Mouse (Mus musculus) regulatory T cell (primary cell): Measurements from ENCODE around the gene Rnf212b.
"Not testable (repeated sequence)": the region's sequence is repeated elsewhere in the genome, so short reads cannot be mapped to it uniquely, and the experiment has no call there.

Experiments used
- in situ Hi-C: fragments of 300-600 bp; cut with MboI, MseI; formaldehyde crosslinking; loops from one replicate; pipeline ENCODE4 v1.15.1; 2025; ENCODE audit warnings: high pct_unique_total_duplicates

Gene Rnf212b

DNA sequence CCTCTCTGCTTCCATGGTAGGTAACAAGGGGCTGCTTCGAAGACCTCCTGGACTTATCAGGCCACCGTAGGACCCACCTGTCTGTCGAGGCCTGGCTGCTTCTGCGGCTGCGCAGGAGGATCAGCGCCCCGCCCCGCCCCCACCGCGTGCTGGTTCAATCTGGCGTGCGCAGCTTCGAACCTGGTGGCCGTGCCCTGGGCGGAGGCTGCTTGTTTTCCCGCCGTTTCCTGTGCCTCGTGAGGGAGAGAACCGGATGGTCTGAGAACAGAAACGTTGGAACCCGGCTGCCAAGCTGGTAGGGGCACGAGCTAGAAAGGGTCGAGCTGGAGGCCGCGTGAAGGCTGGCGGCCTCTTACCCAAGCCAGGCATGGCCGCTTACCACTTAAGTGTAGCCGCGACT, at the start of gene Rnf212b:
Gene Rnf212b (plus strand): TSS at position 151 of the 400 bp plus-strand sequence.
- in situ Hi-C loops = no loop called here

DNA sequence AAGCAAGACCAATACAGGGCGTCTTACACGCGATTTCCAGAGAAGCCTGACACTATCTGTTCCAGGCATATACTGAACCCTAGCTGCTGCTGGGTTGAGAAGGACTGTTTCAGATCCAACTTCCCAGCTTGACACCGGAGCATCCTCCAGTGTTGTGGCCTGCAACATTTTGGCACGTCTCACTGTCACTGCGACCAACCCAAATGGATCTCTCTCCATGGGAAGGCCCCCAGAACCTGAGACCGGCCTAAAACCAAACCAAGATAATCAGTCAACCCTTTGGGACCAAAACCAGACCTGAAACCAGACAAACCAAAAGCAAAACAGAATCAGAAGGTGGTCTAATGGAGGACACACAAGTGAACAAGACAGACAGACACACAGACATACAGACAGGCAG, 47.0 kb upstream of the Rnf212b start:
- in situ Hi-C loops = not testable (repeated sequence)

DNA sequence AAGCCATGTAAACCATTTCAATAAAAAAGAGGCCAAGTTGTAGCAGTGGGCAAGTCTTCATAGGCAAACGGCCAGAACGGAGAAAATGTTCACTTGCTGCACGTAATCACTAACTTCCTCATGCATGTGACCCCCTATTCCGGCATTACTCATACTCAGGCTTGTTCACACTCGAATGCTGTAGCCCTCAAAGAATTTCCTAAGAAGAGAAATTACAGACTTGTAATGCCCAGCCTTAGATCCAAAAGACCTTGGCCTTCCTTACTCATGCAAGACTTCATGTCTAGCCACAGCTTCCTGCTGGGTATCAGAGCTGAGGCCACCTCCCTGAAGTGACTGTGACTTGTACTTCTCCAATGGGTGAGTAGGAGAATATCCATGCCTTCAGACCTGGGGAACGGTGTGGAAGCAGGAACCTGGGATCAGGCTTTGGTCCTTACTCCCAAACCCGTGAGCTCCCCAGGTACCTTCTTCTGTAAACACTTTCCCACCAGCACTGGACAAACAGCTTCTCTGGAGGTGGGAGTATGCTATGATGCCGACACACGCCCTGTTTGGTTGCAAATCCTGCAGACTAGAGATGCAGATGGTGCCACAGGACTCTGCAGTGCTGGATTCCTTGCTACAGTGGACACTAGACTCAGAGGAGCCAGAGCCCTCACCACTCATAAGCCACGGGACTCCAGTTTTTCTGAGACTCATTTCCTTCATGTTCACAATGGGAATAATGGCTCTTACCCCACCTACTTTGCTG, 45.5 kb upstream of the Rnf212b start:
- in situ Hi-C loops = no loop called here

DNA sequence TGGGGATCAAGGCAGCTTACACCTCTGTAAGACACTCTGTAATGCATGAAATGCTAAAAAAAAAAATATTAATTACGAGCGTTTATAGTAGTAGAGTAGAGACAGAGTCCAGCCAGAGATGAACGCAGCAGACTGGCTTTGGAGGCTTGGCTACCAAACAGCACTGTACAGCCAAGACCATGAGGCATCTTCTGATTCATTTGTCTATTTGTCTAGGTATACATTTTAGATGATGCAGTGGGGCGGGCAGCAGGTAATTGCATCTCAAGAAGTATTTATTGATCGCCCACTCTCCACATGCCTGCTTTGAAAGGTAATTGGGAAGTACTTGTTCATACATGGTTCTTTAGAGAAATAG, 44.9 kb upstream of the Rnf212b start:
- in situ Hi-C loops = no loop called here

DNA sequence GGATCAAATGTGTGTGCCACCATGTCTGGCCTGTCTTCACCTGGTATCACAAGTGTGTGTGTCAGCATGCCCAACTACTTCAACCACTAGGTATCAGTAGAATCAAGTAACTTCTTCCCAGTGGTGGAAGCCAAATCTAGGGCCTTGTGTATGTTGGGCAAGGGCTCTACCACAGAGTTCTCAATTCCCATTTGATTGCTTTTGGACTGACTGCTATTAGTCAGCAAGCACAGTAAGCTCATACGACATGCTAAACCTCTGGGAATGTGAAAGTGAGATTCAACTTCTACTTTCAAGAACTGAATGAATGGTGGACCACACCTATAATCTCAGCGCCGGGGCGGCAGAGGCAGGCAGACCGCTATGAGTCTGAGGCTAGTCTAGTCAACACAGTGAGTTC, 43.6 kb upstream of the Rnf212b start:
- in situ Hi-C loops = no loop called here

DNA sequence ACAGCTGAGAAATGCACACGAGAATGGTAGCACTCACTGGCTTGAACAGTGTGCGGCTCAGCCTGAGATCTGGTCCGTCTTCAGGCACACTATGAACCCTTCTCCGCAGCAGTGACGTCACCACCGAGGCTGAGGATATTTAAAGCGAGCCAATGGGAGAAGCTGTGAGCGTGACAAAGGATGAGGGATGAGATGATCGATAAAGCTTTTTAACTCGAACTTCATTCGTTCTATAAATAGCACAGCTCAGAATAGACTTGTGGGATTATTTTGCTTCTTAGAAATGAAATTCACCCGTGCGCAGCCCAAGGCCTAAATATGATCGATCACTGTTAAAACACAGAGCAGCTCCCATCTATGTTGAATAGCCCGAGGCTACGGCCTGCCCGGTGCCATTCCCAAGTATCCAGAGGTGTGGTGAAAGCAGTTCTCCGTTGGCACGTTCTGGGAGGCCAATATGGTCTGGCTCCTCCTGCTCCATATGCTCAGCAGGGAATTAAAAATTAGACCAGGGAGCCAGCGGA, 41.5 kb upstream of the Rnf212b start:
- in situ Hi-C loops = no loop called here

DNA sequence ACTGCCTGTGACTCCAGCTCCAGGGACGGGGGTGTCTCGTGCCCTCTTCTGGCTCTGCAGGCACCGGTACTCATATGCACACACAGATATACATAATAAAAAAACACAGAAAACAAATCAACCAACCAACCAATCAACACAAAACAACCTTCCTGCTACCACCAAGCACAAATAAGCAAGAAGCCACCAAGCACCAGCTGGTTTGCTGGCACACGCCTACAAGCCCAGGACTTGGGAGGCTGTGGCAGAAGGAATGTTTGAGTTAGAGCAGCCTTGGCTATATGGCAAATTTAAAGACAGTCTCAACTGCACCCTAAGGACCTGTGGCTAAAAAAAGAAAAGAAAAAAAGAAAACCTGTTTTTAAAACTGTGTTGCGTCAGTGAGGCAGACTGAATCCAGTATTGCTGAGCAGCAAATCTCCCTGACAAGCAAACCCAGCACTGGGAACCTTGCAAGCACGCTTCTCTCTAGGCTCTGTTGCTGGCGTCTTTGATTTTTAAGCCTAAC, 38.4 kb upstream of the Rnf212b start:
- in situ Hi-C loops = no loop called here

DNA sequence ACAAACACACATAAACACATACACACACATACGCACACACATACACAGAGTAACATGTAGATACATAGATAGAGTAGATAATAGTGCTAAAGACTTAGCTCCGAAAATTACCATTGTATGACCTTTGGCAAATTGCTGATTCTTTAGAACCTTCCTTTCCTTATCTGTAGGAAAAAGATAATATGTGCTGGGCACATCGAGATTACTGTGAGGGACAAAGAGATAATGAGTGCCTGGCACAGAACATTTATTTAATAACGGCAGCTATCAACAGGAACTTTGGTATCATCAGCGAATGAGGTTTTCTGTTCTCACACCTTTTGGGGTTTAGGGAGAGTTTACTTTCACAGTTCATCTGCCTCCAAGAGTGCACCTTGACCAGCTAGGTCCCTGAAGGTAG, 37.2 kb upstream of the Rnf212b start:
- in situ Hi-C loops = no loop called here

DNA sequence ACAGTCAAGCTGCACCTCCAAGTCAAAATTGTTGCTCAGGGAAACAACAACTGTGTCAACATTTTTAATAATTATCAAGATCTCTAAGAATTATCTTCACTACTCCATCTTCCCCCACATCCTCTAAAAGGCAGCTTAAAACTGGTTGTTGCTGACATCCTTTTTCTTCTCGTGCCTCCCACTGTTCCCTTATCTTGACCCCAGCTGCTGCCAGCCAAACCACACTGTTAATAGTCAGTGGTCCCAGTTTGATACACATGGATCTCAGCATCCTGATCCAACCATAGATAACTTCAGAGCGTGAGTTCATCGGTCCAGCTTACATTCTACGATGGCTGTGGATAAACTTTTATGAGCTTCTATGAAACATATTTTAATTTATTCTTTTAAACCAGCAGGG, 36.0 kb upstream of the Rnf212b start:
- in situ Hi-C loops = no loop called here

DNA sequence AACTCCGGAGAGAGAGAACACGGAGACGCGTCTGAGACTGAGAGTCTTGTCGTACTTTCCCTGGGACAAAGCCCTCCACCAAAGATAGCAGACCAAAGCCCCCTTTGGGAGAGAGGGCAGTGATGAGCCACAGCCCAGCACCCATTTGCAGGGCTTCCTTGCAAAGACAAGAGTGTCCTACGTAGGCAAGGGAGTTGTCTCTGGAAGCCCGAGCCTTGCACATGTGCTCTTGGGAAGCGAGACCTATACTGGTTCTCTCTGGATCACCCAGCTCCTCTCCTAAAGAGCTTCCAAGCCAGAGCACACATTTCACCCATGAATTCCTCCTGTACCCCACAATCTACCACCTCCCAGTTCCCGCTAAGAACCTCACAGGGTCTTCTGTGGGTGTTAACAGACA, 33.9 kb upstream of the Rnf212b start:
- in situ Hi-C loops = loop anchor here (10.0 kb wide), 1 partner anchor 65 kb away; the partner anchor contains the start of gene Cebpe

DNA sequence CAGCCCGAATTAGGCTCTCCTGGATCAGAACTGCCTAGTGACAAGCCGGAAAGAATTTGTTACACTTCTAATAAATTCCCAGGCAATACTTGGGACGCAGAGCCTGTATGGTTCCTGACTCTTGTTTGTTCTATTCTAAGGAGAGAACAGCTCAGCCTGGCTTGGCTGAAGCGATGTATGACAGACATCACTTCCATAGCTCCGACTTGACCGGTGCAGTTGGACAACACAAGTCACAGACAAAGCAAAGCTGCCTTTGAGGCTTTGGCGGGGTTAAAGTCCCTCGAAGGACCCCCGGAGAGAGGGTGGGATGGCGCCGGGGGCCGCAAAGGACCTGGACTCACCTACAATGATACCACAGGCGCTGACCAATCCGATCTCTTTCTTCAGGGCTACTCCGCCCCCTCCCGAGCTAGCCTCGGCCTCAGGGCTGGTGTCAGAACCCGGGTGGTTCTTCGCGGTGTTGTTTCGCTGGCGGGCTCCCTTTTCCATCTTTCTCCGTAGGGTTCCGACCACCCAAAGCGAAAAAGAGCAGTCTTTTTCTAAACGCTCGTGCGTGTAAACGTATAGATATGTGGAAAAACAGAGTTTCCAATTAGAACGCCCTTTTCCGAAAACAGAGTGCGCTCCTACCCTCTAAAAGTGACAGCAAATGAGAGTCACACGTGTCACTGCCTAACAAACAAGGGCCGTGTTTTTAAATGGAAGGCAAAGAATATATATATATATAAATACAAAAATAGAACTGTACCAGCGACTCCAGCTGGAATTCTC, 32.9 kb upstream of the Rnf212b start:
- in situ Hi-C loops = loop anchor here (10.0 kb wide), 1 partner anchor 66 kb away; the partner anchor contains the start of gene Cebpe

DNA sequence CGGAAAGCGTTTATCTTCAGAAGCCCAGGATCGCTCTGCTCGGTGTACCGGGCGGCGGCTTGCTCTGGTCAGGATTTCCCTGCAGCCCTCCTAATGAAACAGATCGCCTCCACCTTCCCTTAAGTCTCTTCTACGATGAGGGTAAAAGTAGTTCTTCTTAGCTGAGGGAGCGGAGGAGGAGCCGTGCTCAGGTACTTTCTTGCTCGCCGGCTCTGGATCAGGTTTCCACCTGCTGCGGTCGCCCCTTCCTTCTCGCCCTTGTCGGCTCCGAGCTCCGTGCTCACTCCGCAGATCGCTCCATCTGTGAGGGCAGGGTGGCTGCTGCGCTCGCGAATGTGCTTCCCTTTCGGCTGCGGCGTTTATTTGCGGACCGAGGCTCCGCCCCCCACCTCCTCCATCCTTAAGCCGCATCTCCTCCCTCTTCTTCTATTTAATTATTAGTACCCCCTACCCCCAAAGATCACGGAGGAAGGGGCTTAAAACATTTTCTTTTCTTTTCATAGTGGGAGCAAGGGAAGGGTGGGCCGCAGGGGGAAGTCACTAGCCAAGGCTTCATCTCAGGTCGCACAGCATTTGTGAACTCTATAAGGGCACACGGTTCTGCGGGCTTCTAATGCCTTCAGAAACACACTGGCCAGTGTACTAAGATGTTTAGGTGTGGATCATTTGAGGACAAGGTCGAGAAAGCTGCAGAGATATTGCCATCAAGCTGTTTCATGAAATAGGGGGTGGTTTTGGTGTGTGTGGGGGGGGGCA, 32.2 kb upstream of the Rnf212b start, which contains the start of gene Slc7a8:
Gene Slc7a8 (minus strand): TSS at position 337 of the 756 bp plus-strand sequence.
- in situ Hi-C loops = loop anchor here (10.0 kb wide), 1 partner anchor 67 kb away; the partner anchor contains the start of gene Cebpe

DNA sequence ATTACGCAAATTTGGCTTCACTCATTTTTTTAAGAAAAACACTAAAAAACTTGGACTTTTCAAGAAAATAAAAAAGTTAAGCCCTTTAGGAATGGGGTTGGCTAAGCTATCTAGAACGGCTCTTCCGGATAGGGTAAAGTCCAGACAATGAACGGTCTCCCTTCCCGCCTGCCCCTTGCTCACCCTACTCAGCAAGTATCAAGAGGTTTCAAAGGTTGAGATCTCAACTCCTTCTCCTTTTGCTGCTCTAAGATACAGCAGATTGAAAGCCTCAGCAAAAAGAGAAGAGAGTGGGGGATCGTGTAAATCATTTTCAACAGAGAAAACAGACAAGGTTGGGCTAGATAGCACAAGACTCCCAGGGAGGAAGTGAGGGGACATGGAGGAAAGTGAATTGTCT, 31.0 kb upstream of the Rnf212b start:
- in situ Hi-C loops = loop anchor here (10.0 kb wide), 1 partner anchor 68 kb away; the partner anchor contains the start of gene Cebpe

DNA sequence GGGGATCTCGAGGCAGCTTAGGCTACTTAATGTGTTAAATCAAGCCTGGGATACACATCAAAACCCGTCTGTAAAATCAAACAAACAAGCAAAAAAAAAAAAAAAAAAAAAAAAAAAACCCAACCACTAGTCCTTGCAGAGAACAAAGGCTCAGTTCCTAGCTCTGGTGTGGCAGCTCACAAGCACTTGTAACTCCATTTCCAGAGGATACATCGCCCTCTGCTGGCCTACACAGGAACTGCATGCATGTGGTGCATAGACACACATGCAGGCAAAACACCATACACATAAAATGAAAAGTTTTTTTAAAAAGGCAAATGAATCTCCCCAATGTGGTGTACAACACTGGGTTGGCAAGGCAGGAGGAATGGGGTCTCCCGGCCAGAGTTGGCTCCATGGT, 28.0 kb upstream of the Rnf212b start:
- in situ Hi-C loops = loop anchor here (10.0 kb wide), 1 partner anchor 71 kb away; the partner anchor contains the start of gene Cebpe

DNA sequence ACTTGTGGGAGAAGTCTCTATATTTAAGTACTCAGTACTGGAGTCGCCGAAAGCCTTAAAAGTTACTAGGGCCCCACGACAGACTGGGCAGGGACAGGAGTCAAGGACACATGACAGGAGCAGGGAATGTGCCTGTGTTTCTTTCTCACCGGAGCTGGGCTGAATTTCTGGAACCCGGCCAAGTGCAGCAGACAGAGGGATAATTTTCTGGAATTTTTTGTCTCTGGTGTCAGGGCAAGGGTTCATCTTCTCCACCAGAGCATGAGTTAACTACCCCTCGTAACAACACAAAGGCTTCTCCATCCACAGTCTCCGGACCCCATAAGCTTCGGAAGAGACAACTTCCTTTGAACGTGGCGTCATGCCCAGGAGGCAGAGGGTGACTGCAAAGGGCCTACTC, 27.5 kb upstream of the Rnf212b start:
- in situ Hi-C loops = loop anchor here (10.0 kb wide), 1 partner anchor 72 kb away; the partner anchor contains the start of gene Cebpe

DNA sequence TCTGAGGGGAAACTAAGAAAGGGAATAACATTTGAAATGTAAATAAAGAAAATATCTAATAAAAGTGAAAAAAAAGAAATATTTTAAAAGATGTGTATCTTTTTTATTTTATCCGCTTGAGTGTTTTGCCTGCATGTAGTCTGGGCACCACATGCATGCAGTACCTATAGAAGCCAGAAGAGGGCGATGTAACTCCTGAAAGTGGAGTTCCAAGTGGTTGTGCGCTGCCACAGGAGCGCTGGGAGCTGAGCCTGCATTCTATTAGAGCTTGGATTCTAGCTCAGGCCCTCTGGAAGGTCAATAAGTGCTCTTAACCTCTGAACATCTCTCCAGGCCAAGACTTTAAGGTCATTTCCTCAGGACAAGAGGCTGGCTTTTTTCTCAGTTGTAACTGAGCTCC, 26.7 kb upstream of the Rnf212b start:
- in situ Hi-C loops = loop anchor here (10.0 kb wide), 1 partner anchor 72 kb away; the partner anchor contains the start of gene Cebpe

DNA sequence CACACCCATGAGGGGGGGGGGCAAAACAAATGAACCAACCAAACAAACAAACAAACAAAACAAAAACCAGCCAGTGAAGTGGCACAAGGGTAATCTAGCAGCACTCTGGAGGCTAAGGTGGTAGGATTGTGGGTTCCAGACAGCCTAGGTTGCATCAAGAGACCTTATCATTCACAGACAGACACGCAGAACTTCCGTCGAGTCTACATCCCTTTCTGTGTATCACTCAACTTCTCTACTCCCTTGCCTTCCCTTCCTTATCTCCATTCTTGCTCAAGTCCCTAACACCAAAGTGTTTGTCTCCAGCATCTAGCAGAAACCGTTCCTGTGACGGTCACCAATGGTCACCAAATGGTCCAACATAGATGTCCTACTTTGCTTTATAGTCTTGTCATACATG, 25.7 kb upstream of the Rnf212b start:
- in situ Hi-C loops = loop anchor here (10.0 kb wide), 1 partner anchor 73 kb away; the partner anchor contains the start of gene Cebpe

DNA sequence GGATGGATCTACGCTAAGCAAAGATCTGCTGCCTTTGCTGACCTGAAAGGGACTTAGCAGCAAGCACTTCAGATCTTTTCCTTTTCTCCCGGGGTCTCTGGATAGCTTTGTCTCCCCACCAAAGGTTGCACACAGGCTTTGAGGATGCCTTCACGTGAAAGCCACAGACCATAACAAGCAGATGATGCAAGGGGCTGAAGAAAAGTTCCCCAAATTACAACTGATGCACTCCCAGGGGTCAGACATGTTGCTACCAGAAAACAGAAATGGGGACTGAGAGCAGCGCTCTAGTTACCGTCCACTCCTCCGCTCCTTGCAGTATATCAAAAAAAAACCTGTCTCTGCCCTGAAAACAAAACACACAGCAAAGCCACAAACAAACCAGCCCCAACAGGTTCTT, 21.8 kb upstream of the Rnf212b start:
- in situ Hi-C loops = no loop called here

DNA sequence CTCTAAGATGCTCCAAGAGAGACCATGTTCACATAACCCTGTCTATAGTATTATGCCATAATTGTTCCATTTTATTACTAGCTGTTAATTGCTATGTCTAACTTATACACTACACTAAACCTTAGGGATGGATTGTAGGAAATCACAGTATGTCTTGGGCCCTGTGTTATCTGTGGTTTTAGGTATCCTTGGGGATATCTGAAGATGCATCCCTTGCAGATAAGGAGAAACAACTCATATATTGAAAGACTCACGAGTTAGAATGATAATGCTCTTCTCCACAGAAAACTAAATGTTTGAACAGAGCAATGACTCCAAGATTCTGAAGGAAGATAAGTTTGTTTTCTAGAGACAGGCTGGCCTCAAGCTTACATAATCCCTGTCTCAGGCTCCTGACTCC, 20.6 kb upstream of the Rnf212b start:
- in situ Hi-C loops = no loop called here

DNA sequence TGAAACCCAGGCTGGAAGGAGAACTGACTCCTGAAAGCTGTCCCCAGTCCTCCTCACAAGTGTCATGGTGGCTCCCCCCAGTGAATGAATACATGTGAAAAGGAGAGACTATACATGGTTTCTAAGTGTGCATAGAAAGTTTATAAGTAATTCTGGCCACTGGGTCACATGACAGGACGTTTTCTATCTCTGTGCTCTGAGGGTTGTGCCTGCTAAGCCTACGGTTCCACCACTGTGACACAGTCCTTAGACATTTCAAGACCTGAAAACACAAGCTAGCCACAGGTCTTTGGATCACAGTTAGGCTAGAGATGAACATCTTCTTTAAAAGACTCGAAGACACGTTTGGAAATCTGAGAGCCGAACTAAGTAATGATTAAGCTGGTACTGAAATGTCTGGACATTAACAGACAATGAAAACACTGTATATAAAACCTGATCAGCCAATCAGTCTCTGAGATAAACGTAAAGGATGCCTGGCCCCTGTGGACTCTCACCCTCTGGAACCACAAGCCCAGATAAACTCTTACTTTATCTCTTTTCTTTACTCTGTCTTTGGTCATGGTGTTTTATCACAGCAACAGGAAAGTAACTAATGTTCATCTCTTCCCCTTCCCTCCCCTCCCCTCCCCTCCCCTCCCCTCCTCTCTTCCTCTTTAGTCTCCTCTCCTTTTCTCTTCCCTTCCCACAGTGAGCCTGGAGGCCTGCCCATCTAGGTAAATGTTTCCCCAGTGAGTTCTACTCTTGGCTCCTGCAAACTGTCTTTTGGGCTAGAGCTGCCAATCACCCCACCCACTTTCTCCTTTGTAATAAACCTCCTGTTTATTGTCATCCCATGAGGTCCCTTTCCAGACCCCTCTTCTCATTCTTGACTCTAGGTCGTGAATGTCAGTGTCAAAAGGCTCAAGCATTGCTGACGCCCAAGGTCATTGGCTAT, 19.8 kb upstream of the Rnf212b start:
- in situ Hi-C loops = no loop called here
